Mouse (Mus musculus) liver, adult 2 months (tissue): ENCODE measurements at regions not wholly inside any gene's neighbourhood (a gene's known extent, or its start where the extent isn't known, plus 50 kb on each side); places are given as distances from the start of the nearest gene placed in this dataset.

Experiments used
- CTCF ChIP-seq: fragments of 200-500 bp; IDR thresholded peaks from 2 replicates; pipeline ENCODE4 v1.5.1; 2011; ENCODE audit warnings: low read depth, low read length, control low read depth
- POLR2A ChIP-seq: fragments of 200-500 bp; IDR thresholded peaks from 2 replicates; pipeline ENCODE4 v1.6.1; 2011; ENCODE audit warnings: low read length, control low read depth; ENCODE audit not compliant: insufficient read depth; ENCODE audit errors: extremely low read depth

DNA sequence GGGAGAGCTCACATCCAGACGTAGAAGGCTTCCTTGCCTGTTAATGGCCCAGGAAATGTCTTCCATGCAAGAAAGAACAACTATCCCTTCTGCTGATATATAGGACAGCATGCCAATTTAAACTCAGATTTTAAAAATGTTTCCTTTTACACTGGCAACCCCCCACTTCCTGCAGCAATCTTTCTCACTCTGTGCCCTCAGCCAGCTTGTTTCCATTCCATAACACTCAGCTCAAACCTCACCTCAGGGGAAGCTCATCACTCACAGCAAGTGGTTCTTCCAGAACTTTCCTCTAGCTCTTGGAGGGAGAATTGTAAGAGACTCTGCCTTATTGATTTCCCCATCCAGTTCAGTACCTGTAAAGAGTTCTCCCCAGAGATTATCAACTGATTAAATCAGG lies 165.0 kb upstream of the Trib2 start:
- TF ChIP-seq CTCF = no peak
- no peak for TF ChIP-seq POLR2A
